Mouse (Mus musculus): ENCODE measurements around the gene Wfdc6b.

- peak; percentile 80 for TF ChIP-seq CTCF (IDR thresholded peaks at IDR 0.05; ENCODE audit: low read depth)
- no peak for TF ChIP-seq EP300 (IDR thresholded peaks at IDR 0.05; ENCODE audit: low read depth)
These were observed 21.3 kb upstream of the Wfdc6b start for GRCm38 (mm10) chr2:164592014-164592413.
